Mouse (Mus musculus): ENCODE measurements around the gene 4930467E23Rik.
"Not testable (repeated sequence)": the region's sequence is repeated elsewhere in the genome, so short reads cannot be mapped to it uniquely, and the experiment has no call there.

GRCm38 (mm10) chr8:19783860-19784259, 54.5 kb downstream of the 4930467E23Rik start:
- not testable (repeated sequence) for TF ChIP-seq POLR2AphosphoS2 (IDR thresholded peaks at IDR 0.05; ENCODE audit: low read depth, low read length); EP300 (IDR thresholded peaks at IDR 0.05; ENCODE audit: low read length); GABPA (IDR thresholded peaks at IDR 0.05; ENCODE audit: insufficient replicate concordance, low read depth, low read length)
